Mouse (Mus musculus) c-Kit-positive CD71-positive TER-119-positive erythroid progenitor cells, embryonic 14.5 days (primary cell): ENCODE results near the gene Scyl3.

Experiments
- DNase-seq: peaks from one replicate; pipeline ENCODE4 v3.0.0-alpha.2; 2013; ENCODE audit warnings: low spot score

Scyl3 gene

GRCm38 (mm10) chr1:163928846-163929245 is at the start of gene Scyl3:
Scyl3 (plus strand) TSS chr1:163929100.
- DNase-seq, result no peak

GRCm38 (mm10) chr1:163889629-163890028 is 39.3 kb upstream of the Scyl3 start:
- DNase-seq, result no peak

- no peak for DNase-seq
These were observed 35.6 kb upstream of the Scyl3 start for GRCm38 (mm10) chr1:163893294-163893693.

- DNase-seq, result no peak
These were observed 34.9 kb upstream of the Scyl3 start for GRCm38 (mm10) chr1:163893774-163894527.

GRCm38 (mm10) chr1:163898291-163898764 is 30.6 kb upstream of the Scyl3 start:
- no peak for DNase-seq

GRCm38 (mm10) chr1:163899575-163899974 is 29.3 kb upstream of the Scyl3 start:
- DNase-seq, result no peak

- DNase-seq, result no peak
These were observed 28.7 kb upstream of the Scyl3 start for GRCm38 (mm10) chr1:163900168-163900567.

- DNase-seq, result no peak
These were observed 25.5 kb upstream of the Scyl3 start for GRCm38 (mm10) chr1:163903411-163903810.

GRCm38 (mm10) chr1:163907007-163907811 is 21.7 kb upstream of the Scyl3 start:
- DNase-seq, result no peak

- DNase-seq, result no peak
These were observed 20.5 kb upstream of the Scyl3 start for GRCm38 (mm10) chr1:163908389-163908788.

- DNase-seq, result peak; percentile 46
These were observed 18.6 kb upstream of the Scyl3 start for GRCm38 (mm10) chr1:163910343-163910742.

GRCm38 (mm10) chr1:163910785-163911184 is 18.1 kb upstream of the Scyl3 start:
- no peak for DNase-seq

- no peak for DNase-seq
These were observed 16.9 kb upstream of the Scyl3 start for GRCm38 (mm10) chr1:163911981-163912380.

GRCm38 (mm10) chr1:163917349-163918160 is 11.3 kb upstream of the Scyl3 start:
- no peak for DNase-seq

GRCm38 (mm10) chr1:163924093-163924492 is 4.8 kb upstream of the Scyl3 start:
- DNase-seq, result no peak

GRCm38 (mm10) chr1:163929636-163930457 is 947 bp downstream of the Scyl3 start:
- DNase-seq, result peak; percentile 85

GRCm38 (mm10) chr1:163930458-163930794 is 1.5 kb downstream of the Scyl3 start:
- peak; percentile 44 for DNase-seq

- DNase-seq, result peak; percentile 26
These were observed 2.9 kb downstream of the Scyl3 start for GRCm38 (mm10) chr1:163931801-163932200.

GRCm38 (mm10) chr1:163934591-163934990 is 5.7 kb downstream of the Scyl3 start:
- no peak for DNase-seq

- DNase-seq, result no peak
These were observed 13.2 kb downstream of the Scyl3 start for GRCm38 (mm10) chr1:163942056-163942455.

- no peak for DNase-seq
These were observed 24.5 kb downstream of the Scyl3 start for GRCm38 (mm10) chr1:163953396-163953795.
